Mouse (Mus musculus) heart, postnatal 0 days (tissue): ENCODE measurements at regions not wholly inside any gene's neighbourhood (a gene's known extent, or its start where the extent isn't known, plus 50 kb on each side); places are given as distances from the start of the nearest gene placed in this dataset.

Source experiments
- CTCF ChIP-seq: IDR thresholded peaks from 2 replicates; pipeline ENCODE4 v1.5.1; 2016; ENCODE audit warnings: antibody characterized with exemption, control low read depth, low read depth
- EP300 ChIP-seq: IDR thresholded peaks from 2 replicates; pipeline ENCODE4 v1.6.1; 2016; ENCODE audit warnings: antibody characterized with exemption, low read depth

- no peak for TF ChIP-seq EP300
- no peak for TF ChIP-seq CTCF
Measured at GRCm38 (mm10) chr16:78217633-78218032, 83.7 kb upstream of the Cxadr start.
